Mouse (Mus musculus): Measurements from ENCODE around the gene Trim9. TPM values are rescaled to one million over a fixed set of nuclear protein-coding genes. Genes with fewer than 3 reads are reported as not detected.

Trim9 gene
- polyA plus RNA-seq, 1 experiment, result 0.02 TPM

- Histone ChIP-seq H3K27ac (ENCODE audit: insufficient read depth, low read length) (no peak overlapping the region), H3K4me3 (ENCODE audit: extremely low read depth, insufficient read depth, insufficient read length) (no peak overlapping the region), H3K36me3 (ENCODE audit: control insufficient read depth, insufficient read depth, low read length) (no peaks in the 10 kb centered on the region), H3K27me3 (ENCODE audit: control insufficient read depth, insufficient read depth, low read length) (no peaks in the 10 kb centered on the region), H3K4me1 (ENCODE audit: control insufficient read depth, insufficient read depth, insufficient read length) (no peaks in the 10 kb centered on the region)
- TF ChIP-seq CTCF (IDR thresholded peaks at IDR 0.05; ENCODE audit: extremely low read depth, insufficient read depth, insufficient read length, insufficient replicate concordance) (no peak), POLR2A (IDR thresholded peaks at IDR 0.05; ENCODE audit: low read depth, low read length) (no peak)
- 90% methylated on average over 7 of the region's 7 CpGs for WGBS
- no peak for DNase-seq (ENCODE audit: low read depth in 1 of 2, low spot score in 2 of 2)
Measured at GRCm38 (mm10) chr12:70242550-70242949, 104.9 kb downstream of the Trim9 start.

- no peak for DNase-seq (ENCODE audit: low read depth in 1 of 2, low spot score in 2 of 2)
- no peaks in the 10 kb centered on the region for H3K4me1 ChIP-seq (ENCODE audit: control insufficient read depth, insufficient read depth, insufficient read length)
- H3K4me3 ChIP-seq (ENCODE audit: extremely low read depth, insufficient read depth, insufficient read length), result no peak overlapping the region
- WGBS, result 69% methylated on average over 5 of the region's 5 CpGs
- no peaks in the 10 kb centered on the region for H3K36me3 ChIP-seq (ENCODE audit: control insufficient read depth, insufficient read depth, low read length)
- H3K27ac ChIP-seq (ENCODE audit: insufficient read depth, low read length), result no peak overlapping the region
- TF ChIP-seq CTCF (IDR thresholded peaks at IDR 0.05; ENCODE audit: extremely low read depth, insufficient read depth, insufficient read length, insufficient replicate concordance), result no peak
- no peak for TF ChIP-seq POLR2A (IDR thresholded peaks at IDR 0.05; ENCODE audit: low read depth, low read length)
- no peaks in the 10 kb centered on the region for H3K27me3 ChIP-seq (ENCODE audit: control insufficient read depth, insufficient read depth, low read length)
Measured at GRCm38 (mm10) chr12:70239741-70240140, 107.7 kb downstream of the Trim9 start.

- WGBS, result 78% methylated on average over 8 of the region's 8 CpGs
- Histone ChIP-seq H3K27me3 (ENCODE audit: control insufficient read depth, insufficient read depth, low read length) (no peaks in the 10 kb centered on the region), H3K4me3 (ENCODE audit: extremely low read depth, insufficient read depth, insufficient read length) (no peak overlapping the region), H3K4me1 (ENCODE audit: control insufficient read depth, insufficient read depth, insufficient read length) (no peaks in the 10 kb centered on the region), H3K27ac (ENCODE audit: insufficient read depth, low read length) (no peak overlapping the region), H3K36me3 (ENCODE audit: control insufficient read depth, insufficient read depth, low read length) (no peaks in the 10 kb centered on the region)
- no peak for DNase-seq (ENCODE audit: low read depth in 1 of 2, low spot score in 2 of 2)
- TF ChIP-seq POLR2A (IDR thresholded peaks at IDR 0.05; ENCODE audit: low read depth, low read length) (no peak), CTCF (IDR thresholded peaks at IDR 0.05; ENCODE audit: extremely low read depth, insufficient read depth, insufficient read length, insufficient replicate concordance) (no peak)
Measured at GRCm38 (mm10) chr12:70238604-70239003, 108.8 kb downstream of the Trim9 start.

- peak in 1 of 2 experiments; percentile 39 for DNase-seq (ENCODE audit: low read depth in 1 of 2, low spot score in 2 of 2)
- Histone ChIP-seq H3K27ac (ENCODE audit: insufficient read depth, low read length) (no peak overlapping the region), H3K4me3 (ENCODE audit: extremely low read depth, insufficient read depth, insufficient read length) (peak overlapping the region; percentile 12; the same call in 1 of the 2 replicates), H3K36me3 (ENCODE audit: control insufficient read depth, insufficient read depth, low read length) (no peaks in the 10 kb centered on the region), H3K4me1 (ENCODE audit: control insufficient read depth, insufficient read depth, insufficient read length) (peaks cover 2% of the 10 kb centered on the region; the same call in 1 of the 2 replicates), H3K27me3 (ENCODE audit: control insufficient read depth, insufficient read depth, low read length) (no peaks in the 10 kb centered on the region)
- TF ChIP-seq POLR2A (IDR thresholded peaks at IDR 0.05; ENCODE audit: low read depth, low read length) (no peak), CTCF (IDR thresholded peaks at IDR 0.05; ENCODE audit: extremely low read depth, insufficient read depth, insufficient read length, insufficient replicate concordance) (peak; percentile 52; the same call in 1 of the 2 replicates)
- WGBS, result 8% methylated on average over 13 of the region's 13 CpGs
Measured at GRCm38 (mm10) chr12:70234938-70235484, 112.4 kb downstream of the Trim9 start.

- Histone ChIP-seq H3K4me3 (ENCODE audit: extremely low read depth, insufficient read depth, insufficient read length) (no peak overlapping the region), H3K27me3 (ENCODE audit: control insufficient read depth, insufficient read depth, low read length) (no peaks in the 10 kb centered on the region), H3K27ac (ENCODE audit: insufficient read depth, low read length) (no peak overlapping the region), H3K36me3 (ENCODE audit: control insufficient read depth, insufficient read depth, low read length) (no peaks in the 10 kb centered on the region), H3K4me1 (ENCODE audit: control insufficient read depth, insufficient read depth, insufficient read length) (peaks cover 2% of the 10 kb centered on the region; the same call in 1 of the 2 replicates)
- TF ChIP-seq CTCF (IDR thresholded peaks at IDR 0.05; ENCODE audit: extremely low read depth, insufficient read depth, insufficient read length, insufficient replicate concordance) (peak; percentile 67; the same call in 1 of the 2 replicates), POLR2A (IDR thresholded peaks at IDR 0.05; ENCODE audit: low read depth, low read length) (no peak)
- peak in 1 of 2 experiments; percentile 26 for DNase-seq (ENCODE audit: low read depth in 1 of 2, low spot score in 2 of 2)
- 5% methylated on average over 6 of the region's 6 CpGs for WGBS
Measured at GRCm38 (mm10) chr12:70234411-70234810, 113.0 kb downstream of the Trim9 start.

- TF ChIP-seq CTCF (IDR thresholded peaks at IDR 0.05; ENCODE audit: extremely low read depth, insufficient read depth, insufficient read length, insufficient replicate concordance), result no peak
- no peak for TF ChIP-seq POLR2A (IDR thresholded peaks at IDR 0.05; ENCODE audit: low read depth, low read length)
- DNase-seq (ENCODE audit: low read depth in 1 of 2, low spot score in 2 of 2), result no peak
- H3K36me3 ChIP-seq (ENCODE audit: control insufficient read depth, insufficient read depth, low read length), result no peaks in the 10 kb centered on the region
- no peak overlapping the region for H3K4me3 ChIP-seq (ENCODE audit: extremely low read depth, insufficient read depth, insufficient read length)
- peaks cover 2% of the 10 kb centered on the region; the same call in 1 of the 2 replicates for H3K4me1 ChIP-seq (ENCODE audit: control insufficient read depth, insufficient read depth, insufficient read length)
- 82% methylated on average over 6 of the region's 6 CpGs for WGBS
- no peaks in the 10 kb centered on the region for H3K27me3 ChIP-seq (ENCODE audit: control insufficient read depth, insufficient read depth, low read length)
- no peak overlapping the region for H3K27ac ChIP-seq (ENCODE audit: insufficient read depth, low read length)
Measured at GRCm38 (mm10) chr12:70233637-70234315, 113.6 kb downstream of the Trim9 start.
